Mouse (Mus musculus) frontal cortex, adult (tissue): Measurements from ENCODE around the gene Slc25a22.
"Not testable (repeated sequence)": the region's sequence is repeated elsewhere in the genome, so short reads cannot be mapped to it uniquely, and the experiment has no call there.

Source experiments
- ATAC-seq: cut with Nextera tagmentation; 2 replicates; pipeline ENCODE4 v1.9.2; 2017; ENCODE audit warnings: mild to moderate bottlenecking, moderate library complexity, mixed read lengths; ENCODE audit not compliant: low TSS enrichment

The Slc25a22 gene

DNA sequence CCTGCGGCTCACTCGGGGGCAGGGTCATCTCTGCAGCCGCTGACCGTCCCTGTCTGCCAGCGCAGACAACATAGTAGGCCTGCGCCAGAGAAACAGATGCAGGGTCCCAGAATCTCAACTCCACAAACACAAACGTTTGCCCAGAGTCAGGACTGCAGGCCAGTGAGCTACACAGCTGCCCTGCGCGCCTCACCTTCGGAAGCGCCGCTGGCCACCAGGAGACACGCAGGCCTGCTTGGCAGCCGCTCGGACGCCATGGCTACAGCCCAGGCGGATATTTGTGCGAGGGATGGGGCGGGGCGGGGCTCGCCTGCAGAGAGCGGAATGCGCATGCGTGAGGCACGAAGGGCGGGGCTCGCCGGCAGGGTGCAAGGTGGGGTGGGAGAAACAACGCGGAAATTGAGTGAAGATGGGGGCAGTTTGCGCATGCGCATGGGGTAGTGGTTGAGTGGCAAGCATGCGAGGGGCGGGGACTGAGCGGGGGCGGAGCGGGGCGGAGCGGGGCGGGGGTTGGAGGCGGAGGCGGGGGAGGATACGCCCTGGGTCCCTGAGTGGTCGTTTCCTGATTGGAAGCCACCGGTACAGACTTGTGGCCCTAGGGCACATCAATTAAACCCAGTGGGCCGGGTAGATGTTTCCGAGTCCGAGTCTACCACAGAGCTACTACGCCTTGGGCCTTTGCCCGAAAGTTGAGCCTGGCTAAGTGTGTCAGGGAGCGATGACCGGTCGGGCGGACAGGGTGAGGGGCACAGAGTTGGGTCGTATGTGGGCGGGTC lies 23.7 kb downstream of the Slc25a22 start, which contains the start of gene Gatd1:
Gatd1 (minus strand) TSS at position 328 of the 776 bp plus-strand sequence.
- ATAC-seq, result peak; percentile 75

DNA sequence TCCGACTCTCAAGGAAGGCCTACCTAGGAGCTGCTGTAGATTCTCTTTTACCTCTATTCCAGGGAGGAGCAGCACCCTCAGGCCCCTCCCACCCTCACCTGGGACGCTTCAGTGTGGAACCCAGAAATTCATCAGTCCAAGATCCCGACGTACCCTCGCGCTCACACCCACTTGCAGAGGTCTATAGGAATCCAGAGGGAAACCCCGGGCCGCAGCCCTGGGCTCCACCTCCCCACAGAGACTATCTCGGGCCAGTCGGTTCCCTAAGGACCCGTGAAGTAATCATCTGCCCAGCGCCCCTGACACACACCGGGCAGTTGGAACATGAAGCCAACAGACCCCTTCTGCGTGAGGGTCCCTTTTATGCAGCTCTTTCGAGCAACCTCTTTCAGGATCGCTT lies 24.4 kb downstream of the Slc25a22 start:
- ATAC-seq, result peak; percentile 15; the same call in 1 of the 2 replicates

DNA sequence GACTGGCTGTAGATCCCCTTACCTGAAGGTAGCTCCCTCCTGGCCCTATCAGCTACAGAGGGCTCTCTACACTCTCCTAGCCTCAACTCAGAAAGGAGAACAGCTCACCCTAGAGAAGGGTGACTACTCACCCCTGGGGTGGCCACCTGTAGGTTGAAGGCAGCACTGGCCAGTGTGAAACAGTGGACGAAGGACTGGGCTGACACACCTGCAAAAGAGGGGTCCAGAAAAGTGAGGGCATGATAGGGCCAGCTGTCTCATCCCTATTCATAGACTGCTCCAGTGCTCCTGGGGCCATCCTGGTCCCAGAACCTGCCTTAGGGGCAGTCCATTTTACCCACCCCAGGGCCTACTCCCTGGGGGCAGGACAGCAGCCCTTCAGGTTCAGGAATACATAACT lies 26.0 kb downstream of the Slc25a22 start:
- ATAC-seq, result no peak

DNA sequence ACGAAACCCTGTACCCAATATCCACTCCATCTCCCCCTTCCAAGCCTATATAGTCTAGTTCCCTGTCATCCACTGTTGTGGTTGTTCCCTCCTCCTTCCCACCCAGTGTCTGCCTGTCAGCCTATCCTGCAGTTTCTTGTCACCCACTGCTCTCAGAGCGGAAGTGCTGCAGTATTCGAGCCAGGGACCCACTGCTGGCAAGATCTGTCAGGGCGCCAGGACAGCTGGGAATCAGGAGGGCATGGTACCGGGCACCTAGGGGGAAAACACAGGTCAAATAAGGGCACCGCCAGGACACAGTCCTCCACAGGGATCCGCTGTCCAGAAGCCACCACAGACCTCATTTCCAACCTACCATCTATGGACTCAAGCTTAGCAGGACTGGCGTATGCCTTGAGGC lies 27.1 kb downstream of the Slc25a22 start:
- ATAC-seq, result no peak

DNA sequence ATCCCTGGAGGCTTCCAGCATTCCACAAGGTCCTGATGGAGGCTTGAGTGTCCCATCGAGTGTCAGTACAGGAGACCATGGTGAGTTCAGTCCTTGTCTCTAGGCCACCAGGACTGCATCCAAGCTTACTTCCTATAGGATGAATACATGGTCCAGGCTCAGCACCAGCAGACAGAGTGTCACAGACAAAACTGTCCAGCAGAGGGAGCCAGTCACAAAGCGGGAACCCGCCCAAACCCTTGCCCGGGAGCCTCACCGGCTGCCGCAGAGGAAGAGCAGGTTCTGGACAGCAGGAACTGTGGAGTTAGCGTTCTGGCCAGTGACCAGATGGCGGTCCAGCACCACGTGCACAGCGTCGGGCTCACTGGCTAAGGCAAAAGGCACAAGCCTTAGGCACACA lies 28.9 kb downstream of the Slc25a22 start:
- ATAC-seq, result peak; percentile 79

DNA sequence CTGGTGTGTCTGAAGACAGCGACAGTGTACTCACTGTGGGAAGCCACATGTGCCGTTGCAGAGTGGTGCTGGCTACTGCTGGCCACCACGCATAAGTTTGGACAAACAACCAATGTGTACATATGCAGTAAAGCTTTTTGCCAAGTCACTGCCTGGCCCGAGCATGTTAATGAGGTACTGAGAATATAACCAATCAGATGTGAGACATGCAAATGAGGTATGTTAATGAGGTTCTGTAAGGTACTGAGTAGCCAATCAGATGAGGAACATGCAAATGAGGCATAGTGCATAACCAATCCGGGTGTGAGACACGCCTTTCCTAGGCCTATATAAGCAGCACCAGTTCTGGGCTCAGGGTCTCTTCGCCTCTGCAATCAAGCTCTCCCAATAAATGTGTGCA lies 30.0 kb downstream of the Slc25a22 start:
- ATAC-seq, result not testable (repeated sequence)

DNA sequence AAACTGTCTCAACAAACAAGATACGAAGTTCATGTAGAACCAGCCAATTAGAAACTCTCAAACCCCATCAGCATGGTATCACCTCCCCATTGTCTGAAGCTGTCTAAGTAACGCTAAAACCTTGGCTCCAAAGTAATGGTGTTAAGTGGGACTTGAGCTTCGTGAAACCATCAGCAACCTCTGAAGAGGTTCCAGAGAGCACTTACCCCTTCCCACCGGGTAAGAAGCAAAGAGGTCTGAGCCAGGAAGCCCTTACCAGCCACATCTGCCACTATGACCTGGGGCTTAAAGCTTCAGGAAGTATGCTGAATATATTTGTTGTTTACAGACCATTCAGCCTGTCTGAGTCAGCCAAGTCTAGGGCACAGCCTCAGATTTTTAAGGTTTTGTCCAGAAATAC lies 32.2 kb downstream of the Slc25a22 start:
- no peak for ATAC-seq

DNA sequence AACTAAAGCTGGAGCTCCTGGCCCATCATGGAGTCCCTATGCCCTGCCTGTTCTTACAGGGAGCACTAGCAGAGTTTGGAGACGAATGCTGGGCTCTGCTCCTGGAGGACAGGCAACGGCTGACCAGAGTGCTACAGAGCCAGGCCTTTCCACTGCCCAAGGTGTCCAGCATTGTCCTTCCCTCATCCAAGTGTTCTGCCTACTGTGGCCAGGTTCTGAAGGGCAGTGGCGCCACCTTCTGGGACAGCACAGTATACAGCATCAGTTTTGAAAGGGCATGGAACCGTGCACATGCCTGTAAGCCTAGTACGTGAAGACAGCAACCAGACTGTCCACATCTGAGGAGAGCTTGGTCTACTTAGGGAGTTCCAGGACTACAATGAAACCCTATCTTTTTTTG lies 34.4 kb downstream of the Slc25a22 start:
- ATAC-seq, result peak; percentile 64; the same call in 1 of the 2 replicates

DNA sequence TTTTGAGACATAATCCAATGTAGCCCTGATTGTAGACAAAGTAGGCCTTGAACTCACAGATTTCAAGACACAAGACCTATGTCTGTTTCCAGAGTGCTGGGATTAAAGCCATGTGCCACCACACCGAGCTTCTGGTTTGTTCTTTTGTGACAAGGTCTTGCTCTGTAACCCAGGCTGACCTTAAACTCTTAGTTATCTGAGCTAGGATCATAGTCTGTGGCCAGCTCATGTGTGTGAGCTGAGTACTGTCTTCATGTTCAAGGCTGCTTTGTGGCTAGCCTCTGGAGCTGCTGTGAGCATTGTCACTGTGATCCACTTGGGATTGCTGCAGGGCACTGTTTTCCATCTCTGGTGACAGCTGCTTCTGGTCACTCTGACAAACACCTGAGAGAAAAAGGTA lies 42.3 kb downstream of the Slc25a22 start:
- no peak for ATAC-seq

DNA sequence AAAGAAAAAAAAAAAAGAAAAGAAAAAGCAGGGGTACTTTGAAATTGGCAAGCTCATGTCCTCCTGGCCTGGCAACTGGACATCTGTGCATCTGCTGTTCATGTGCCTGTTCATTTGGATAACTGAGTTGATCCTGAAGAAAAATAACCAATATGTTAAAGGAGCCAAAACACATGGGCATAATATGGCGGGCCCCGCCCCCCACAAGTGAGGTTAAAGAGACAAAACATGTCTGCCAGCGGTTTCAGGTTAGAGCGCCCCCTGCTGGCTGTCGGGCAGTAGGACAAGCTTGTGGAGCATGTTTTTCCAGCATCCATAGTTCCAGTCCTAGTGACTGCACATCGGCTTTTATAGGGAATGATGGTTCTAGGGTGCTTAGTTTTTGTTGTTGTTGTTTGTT lies 42.9 kb downstream of the Slc25a22 start:
- ATAC-seq, result no peak

DNA sequence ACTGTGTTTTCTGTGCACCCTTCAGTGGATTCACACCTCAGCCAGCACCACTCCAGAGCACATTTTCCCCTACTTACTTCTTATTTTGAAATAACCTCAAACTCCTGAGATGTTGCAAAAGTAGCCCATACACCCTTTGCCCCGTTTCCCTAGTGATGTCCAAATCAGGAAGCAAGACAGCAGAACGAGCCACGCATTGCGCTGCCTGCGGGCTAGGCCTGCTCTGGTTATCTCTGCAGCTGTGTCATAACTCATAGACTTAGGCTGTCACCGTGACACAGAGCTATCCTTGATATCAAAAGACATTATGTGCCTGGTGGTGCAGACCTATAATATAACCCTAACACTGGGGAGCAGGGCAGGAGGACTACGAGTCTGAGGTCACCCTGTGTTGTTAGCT lies 43.5 kb downstream of the Slc25a22 start:
- ATAC-seq, result no peak

DNA sequence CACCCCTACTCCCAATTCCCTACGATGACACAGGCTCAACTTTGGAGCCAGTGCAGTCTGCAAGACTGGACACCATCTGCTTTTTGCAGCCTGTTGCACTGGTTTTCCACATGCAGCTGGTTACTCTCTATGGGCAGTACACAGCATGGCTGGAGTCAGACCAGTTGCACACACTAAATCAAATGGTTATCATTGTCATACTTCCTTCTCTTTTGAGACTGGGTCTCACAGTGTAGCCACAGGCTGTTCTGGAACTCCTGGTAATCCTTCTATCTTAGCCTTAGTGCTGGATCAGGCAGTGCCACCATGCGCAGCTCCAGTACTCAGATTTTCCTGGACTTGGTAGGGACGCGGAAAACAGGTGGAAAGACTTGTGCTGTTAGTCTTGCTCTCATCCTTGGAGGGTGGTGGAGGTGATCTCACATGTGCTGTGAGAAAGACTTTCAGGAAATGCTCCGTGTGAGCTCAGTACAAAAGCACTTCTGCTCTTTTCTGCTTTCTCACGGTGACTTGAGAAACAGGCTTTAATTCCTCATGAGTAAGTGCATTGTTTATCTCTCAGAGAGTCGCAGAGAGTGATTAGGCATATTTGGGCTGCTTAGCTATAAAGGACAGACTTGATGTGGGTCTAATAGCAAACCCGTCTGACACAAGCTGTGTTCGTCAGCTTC lies 45.0 kb downstream of the Slc25a22 start:
- no peak for ATAC-seq

DNA sequence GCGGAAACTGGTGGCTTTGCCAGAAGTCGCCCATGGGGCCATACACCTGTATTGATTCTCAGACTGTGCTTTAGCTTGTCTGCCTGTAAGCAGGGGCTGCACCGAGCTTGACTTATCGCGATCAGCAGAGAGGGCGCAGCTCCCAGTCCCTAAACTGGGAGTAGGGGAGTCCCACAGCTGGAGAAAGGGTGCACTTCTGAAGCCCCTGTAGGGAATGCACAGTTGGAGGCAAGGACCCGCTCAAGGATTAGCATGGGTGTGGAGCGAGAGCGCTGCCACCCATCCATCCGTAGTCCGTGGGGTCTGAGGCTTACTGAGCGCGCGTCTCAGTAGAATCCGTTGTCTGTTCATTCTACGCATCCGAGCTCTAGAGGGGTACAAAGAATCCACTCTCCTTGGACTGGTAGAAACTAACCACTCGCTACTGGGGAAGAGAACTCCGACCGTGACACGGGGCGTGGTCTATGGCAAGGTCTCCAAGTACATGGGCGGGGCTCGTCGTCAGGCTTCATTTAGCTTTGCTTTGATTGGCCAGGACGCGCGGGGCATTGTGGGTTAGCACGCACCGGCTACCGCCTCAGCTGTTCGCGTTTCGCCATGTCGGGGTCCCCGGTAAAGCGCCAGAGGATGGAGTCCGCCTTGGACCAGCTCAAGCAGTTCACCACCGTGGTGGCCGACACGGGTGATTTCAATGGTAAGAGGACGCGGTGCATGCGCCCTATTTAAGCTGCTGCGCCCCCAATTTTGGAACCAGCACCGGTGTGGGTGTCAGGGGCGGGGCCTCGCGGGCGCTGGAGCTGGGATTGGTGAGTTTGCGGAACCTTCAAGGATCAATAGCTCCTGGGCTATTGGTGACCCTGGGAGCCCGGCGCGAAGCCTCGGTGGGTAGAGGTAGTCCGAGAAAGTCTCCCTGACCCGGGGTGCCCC lies 45.8 kb downstream of the Slc25a22 start, which contains the start of gene Taldo1:
Taldo1 (plus strand) TSS at position 575 of the 927 bp plus-strand sequence.
- ATAC-seq, result peak; percentile 94

DNA sequence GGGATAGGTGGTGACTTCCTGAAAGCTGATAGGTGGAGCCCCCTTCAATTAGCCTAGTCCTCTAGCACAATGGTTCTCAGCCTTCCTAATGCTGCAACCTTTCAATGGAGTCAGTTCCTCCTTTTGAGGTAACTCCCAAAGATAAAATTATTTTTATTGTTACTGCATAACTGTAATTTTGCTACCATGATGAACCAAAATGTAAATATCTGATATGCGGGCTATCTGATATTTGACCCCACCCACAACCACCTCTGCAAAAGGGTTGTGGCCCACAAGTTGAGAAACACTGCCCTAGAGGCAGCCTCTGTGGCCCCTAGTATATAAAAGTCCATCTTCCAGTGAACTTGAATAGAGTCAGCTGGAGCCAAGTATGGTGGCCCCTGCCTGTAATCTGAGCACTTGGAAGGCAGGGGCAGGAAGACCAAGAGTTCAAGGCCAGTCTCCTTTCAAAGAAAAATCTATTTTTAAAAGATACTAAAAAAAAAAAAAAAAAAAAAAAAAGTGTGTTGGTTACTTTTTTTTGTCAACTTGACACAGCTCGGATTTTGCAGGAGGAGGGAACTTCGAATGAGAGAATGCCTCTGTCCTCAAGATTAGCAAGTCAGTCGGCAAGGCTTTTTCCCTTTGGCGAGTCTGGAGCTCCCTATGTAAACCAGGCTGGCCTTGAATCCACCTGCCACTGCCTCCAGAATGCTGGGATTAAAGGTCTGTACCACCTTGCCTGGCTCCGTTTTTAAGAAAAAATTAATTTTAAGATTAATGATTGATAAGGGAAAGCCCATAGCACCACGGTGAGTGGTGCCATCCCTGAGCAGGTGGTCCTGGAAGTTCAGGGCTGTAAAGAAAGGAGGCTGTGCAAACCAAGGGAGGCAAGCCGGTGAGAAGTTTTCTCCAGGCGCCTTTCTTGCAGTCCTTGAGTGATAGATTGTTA lies 47.1 kb downstream of the Slc25a22 start:
- no peak for ATAC-seq

DNA sequence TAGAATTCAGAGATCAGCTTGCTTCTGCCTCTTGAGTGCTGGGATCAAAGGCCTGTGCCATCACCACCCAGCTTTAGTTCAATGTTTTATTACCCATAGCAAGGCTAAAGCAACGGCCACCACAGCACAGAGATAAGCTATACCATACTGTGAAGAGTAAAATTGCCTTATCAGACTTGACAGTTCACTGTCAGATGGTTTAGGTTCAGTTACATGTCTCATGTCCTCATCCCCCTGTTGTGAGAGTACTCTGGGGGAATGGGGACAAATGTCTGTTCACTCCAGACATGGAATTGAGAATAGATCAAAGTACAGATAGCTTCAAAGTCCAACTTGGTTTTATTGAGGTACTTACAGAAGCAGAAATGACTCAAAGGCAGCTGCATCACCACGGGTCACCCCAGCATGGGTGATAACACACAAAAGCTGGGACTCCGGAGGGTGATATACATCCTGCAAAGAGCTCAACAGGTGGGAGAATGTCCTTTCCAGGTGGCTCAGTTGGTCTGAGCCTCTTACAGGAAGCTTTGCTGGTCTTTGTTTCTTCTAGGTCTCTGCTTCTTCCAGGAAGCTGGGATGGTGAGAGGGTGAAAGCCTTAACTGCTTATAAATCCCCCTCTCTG lies 49.1 kb downstream of the Slc25a22 start:
- ATAC-seq, result no peak

DNA sequence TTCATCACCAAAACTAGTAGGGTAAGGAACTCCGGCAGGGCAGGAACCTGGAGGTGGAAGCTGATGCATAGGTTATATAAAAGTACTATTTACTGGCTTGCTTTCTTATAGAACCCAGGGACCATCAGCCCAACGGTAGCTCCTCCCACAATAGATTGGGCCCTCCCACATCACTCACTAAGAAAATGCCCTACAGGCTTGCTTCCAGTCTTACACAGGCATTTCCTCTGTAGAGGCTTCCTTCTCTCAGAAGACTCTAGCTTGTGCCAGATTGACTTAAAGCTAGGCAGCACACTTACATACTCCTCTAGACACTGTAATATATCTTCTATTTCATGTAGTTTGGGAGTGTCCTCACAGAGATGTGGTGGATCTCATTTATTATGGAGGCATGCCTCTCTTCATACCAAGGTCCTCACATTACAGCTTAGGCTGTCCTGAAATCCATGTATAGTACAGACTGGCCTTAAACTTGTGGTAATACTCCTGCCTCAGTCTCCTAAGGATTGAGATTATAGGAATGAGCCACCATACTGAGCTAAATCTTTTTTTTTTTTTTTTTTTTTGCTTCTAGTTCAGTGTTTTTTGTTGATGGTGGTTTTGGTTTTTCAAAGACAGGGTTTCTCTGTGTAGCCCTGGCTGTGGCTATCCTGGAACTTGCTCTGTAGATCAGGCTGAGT lies 49.7 kb downstream of the Slc25a22 start:
- no peak for ATAC-seq

DNA sequence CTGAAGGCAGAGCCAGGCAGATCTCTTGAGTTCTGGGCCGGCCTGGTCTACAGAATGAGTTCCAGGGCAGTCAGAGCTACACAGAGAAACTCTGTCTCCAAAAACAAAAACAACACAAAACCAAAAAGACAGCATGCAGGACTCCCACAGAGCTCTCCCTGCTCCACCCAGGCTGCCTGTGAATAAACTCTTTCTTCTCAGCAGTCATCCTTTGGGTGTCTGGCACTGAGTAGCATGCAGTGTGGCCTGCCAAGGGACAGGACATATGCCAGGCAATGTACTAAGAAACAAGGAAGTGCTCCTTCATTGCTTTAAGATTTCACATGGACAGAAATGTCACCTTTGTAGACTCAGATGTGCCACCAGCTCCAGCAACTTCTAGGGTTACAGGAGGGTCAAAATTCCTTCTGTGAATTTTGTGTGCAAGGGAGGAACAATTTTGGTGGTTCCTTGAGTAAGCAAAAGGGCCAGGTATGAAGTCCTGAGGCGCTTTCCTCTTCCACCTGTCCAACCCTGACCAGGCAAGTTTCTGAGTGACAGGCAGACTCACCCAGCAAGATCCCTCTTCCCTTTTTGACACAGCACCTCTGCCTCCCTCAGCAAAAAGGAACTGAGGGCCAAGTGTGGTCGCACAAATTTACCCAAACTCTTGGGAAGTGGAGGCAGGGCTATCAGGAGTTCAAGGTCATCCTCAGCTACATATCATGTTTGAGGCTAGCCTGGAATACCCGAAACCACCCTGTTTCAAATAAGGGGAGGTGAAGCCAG lies 56.4 kb downstream of the Slc25a22 start:
- ATAC-seq, result no peak
